Mouse (Mus musculus) ES-Bruce4 (cell line): Measurements from ENCODE around the gene Zc3hav1l.

Experiments used
- CTCF ChIP-seq: IDR thresholded peaks from one replicate; pipeline ENCODE4 v1.8.1; 2011; ENCODE audit warnings: low read depth, low read length
- POLR2A ChIP-seq: IDR thresholded peaks from one replicate; pipeline ENCODE4 v1.8.1; 2011; ENCODE audit warnings: low read length; ENCODE audit not compliant: insufficient read depth

GRCm38 (mm10) chr6:38284422-38284821 is 14.6 kb downstream of the Zc3hav1l start:
- TF ChIP-seq CTCF (no peak), POLR2A (no peak)
